Mouse (Mus musculus) limb, embryonic 12.5 days (tissue): ENCODE results near the gene Pten. TPM values are rescaled to one million over a fixed set of nuclear protein-coding genes. Genes with fewer than 3 reads are reported as not detected.
"Not testable (repeated sequence)": the region's sequence is repeated elsewhere in the genome, so short reads cannot be mapped to it uniquely, and the experiment has no call there.

Experiments
- ATAC-seq: fragments of 200-750 bp; cut with Nextera tagmentation; 2 replicates; pipeline ENCODE4 v1.8.0; 2017; ENCODE audit warnings: low read depth, moderate TSS enrichment; ENCODE audit not compliant: insufficient number of reproducible peaks, insufficient read depth, low FRiP score, low TSS enrichment
- H3K27ac ChIP-seq: fragments of 300-500 bp; sonication (generic); 2 replicates; pipeline ENCODE4 v1.5.1; 2016; ENCODE audit warnings: mild to moderate bottlenecking, moderate library complexity
- H3K27me3 ChIP-seq: fragments of 300-500 bp; sonication (generic); 2 replicates; pipeline ENCODE4 v1.6.1; 2016; ENCODE audit warnings: mild to moderate bottlenecking, moderate library complexity
- H3K36me3 ChIP-seq: fragments of 300-500 bp; sonication (generic); 2 replicates; pipeline ENCODE4 v1.6.1; 2016; ENCODE audit warnings: mild to moderate bottlenecking, moderate library complexity
- H3K4me1 ChIP-seq: fragments of 300-500 bp; sonication (generic); replicated peaks from 2 replicates; pipeline ENCODE4 v1.6.1; 2016
- H3K4me2 ChIP-seq: fragments of 300-500 bp; sonication (generic); 2 replicates; pipeline ENCODE4 v1.6.1; 2016; ENCODE audit warnings: mild to moderate bottlenecking, moderate library complexity
- H3K4me3 ChIP-seq: fragments of 300-500 bp; sonication (generic); replicated peaks from 2 replicates; pipeline ENCODE4 v1.5.1; 2016; ENCODE audit warnings: mild to moderate bottlenecking
- H3K9ac ChIP-seq: fragments of 300-500 bp; sonication (generic); replicated peaks from 2 replicates; pipeline ENCODE4 v1.6.1; 2016; ENCODE audit warnings: mild to moderate bottlenecking, moderate library complexity
- H3K9me3 ChIP-seq: fragments of 300-500 bp; sonication (generic); 2 replicates; pipeline ENCODE4 v1.6.1; 2016; ENCODE audit warnings: mild to moderate bottlenecking, moderate library complexity
- WGBS: fragments of 180-500 bp; shearing (Covaris S2); methylation state at CpG from one replicate; pipeline ENCODE4 v1.1.7; 2016; 5-methylcytosine and 5-hydroxymethylcytosine counted together
- polyA plus RNA-seq: library from polyadenylated mRNA; unstranded; fragments of >200 nt; fragmentation: Nextera tagmentation; extraction: Ambion mirVana; gene quantifications from 2 replicates; pipeline ENCODE4 v1.2.1, GENCODE M21; 2016

Pten gene
- polyA plus RNA-seq, 1 experiment from 2014 or later, result 9.3 TPM

DNA sequence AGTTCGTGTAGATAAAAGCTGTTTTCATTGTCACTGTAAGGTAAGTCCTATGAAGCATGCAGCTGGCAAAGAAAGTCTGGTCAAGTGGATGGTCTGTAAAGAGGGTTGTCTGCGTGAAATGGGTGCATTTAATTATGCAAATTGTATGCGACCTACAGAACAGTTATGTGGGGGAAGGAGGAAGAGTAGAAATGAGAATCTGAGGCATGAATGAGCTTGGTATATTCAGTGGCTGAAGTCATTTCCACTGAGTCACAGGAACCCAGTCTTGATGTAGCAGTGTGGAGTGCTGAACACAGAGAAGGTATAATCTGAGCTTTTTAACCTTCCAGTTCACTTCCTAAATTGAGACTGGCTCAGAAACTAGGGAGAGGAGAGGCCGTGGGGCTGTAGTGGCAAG is 61.5 kb downstream of the Pten start:
- no peak overlapping the region for H3K4me3 ChIP-seq
- no peak overlapping the region for H3K4me2 ChIP-seq
- ATAC-seq, result no peak
- 83% methylated on average over 4 of the region's 4 CpGs for WGBS
- H3K9me3 ChIP-seq, result no peaks in the 10 kb centered on the region
- H3K27me3 ChIP-seq, result no peaks in the 10 kb centered on the region
- H3K4me1 ChIP-seq, result no peaks in the 10 kb centered on the region
- H3K27ac ChIP-seq, result no peak overlapping the region
- H3K9ac ChIP-seq, result no peak overlapping the region
- H3K36me3 ChIP-seq, result peaks cover 22% of the 10 kb centered on the region

DNA sequence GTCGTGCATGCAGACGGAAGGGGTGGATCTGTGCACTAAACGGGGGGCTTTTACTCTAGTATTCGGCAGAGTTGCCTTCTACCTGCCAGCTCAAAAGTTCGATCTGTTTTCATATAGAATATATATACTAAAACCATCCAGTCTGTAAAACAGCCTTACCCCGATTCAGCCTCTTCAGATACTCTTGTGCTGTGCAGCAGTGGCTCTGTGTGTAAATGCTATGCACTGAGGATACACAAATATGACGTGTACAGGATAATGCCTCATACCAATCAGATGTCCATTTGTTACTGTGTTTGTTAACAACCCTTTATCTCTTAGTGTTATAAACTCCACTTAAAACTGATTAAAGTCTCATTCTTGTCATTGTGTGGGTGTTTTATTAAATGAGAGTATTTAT is 65.7 kb downstream of the Pten start:
- H3K4me2 ChIP-seq, H3K9ac ChIP-seq, H3K4me3 ChIP-seq, H3K4me1 ChIP-seq, H3K27ac ChIP-seq, H3K9me3 ChIP-seq, ATAC-seq, H3K27me3 ChIP-seq: not testable (repeated sequence)
- H3K36me3 ChIP-seq, result peaks cover 15% of the 10 kb centered on the region
- no CpG with 5 or more reads among the region's 7 CpGs for WGBS

DNA sequence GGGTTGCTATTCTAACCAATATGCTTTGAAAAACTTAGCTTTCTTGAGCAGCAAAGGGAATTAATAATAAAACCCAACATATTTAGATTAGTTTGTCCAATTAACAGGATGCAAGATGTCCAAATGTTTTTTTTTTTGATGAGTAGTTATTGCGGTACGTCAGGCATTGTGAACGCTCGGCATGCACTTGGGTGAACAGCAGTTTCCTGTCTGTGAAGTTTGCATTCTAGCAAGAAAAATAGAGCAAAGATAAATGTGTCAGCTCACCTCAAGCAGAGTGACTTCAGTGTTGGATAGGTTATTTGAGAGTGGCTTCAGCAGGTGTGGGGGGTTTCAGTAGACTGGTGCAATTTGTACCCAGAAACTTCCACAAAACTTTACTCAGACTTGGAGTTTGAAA is 69.3 kb downstream of the Pten start:
- ATAC-seq, result no peak
- no peaks in the 10 kb centered on the region for H3K27me3 ChIP-seq
- H3K9ac ChIP-seq, result no peak overlapping the region
- no peaks in the 10 kb centered on the region for H3K4me1 ChIP-seq
- WGBS, result 92% methylated on average over 4 of the region's 4 CpGs
- no peaks in the 10 kb centered on the region for H3K36me3 ChIP-seq
- no peak overlapping the region for H3K27ac ChIP-seq
- H3K9me3 ChIP-seq, result no peaks in the 10 kb centered on the region
- H3K4me3 ChIP-seq, result no peak overlapping the region
- H3K4me2 ChIP-seq, result no peak overlapping the region

DNA sequence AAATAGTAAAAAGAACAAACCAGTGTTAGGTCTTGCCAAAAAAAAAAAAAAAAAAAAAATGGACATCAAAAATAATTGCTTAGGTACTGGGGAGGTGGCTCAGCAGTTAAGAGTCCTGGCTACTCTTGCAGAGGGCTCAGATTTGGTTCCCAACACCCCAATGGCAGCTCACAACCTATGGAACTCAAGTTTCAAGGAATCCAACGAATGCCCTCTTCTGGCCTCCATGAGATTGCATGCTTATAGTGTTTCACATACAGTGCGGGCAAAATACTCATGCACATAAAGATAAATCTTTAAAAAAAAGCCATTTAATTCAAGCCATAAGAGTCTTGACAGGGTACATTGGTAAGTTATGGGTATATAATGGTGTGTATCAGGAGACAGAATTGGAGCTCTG is 72.6 kb downstream of the Pten start:
- Histone ChIP-seq H3K4me1 (no peaks in the 10 kb centered on the region), H3K27me3 (no peaks in the 10 kb centered on the region), H3K36me3 (no peaks in the 10 kb centered on the region), H3K4me3 (no peak overlapping the region), H3K4me2 (no peak overlapping the region), H3K9me3 (no peaks in the 10 kb centered on the region), H3K27ac (no peak overlapping the region), H3K9ac (no peak overlapping the region)
- 87% methylated on average over 2 of the region's 2 CpGs for WGBS
- ATAC-seq, result no peak

DNA sequence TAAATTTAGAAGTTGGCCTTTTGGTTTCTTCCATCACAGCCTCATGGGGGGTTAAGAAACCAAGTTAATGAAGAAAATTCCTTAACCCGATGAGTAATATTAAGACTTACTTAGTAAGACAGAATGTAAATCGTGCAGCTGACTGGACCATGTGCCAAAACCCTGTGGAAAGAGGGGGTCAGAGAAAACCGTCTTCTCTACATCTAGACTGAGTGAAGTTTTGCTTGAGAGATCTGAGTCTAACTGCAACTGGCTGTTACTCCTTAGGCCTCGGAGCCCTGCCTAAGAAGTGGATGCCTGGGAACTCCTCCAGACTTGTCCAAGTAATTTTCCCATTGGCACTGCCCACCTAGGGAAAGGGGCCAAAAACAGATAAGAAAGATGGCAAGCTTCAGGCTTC is 74.0 kb downstream of the Pten start:
- no peak for ATAC-seq
- Histone ChIP-seq H3K27me3 (no peaks in the 10 kb centered on the region), H3K9ac (no peak overlapping the region), H3K4me1 (no peaks in the 10 kb centered on the region), H3K27ac (no peak overlapping the region), H3K36me3 (no peaks in the 10 kb centered on the region), H3K9me3 (no peaks in the 10 kb centered on the region), H3K4me3 (no peak overlapping the region), H3K4me2 (no peak overlapping the region)
- WGBS, result 91% methylated on average over 4 of the region's 4 CpGs

DNA sequence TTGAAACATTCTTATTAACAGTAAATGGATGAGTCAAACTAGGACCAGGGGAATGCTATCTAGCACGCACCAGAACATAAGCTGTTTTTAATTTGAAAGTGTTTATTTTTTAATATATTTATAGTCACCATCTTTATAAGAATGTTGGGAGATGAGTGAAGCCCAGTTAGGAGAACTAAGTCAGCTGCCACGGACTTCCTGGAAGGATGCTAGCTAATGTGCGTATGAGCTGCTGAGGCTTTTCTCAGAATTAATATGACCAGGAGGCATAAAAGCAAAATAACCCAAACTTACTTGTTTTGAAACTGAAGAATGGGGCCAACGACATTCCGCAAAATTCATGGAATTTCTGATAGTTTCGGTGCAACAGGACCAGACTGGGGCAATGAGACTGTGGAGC is 83.2 kb downstream of the Pten start:
- H3K4me2 ChIP-seq, result no peak overlapping the region
- H3K36me3 ChIP-seq, result no peaks in the 10 kb centered on the region
- H3K4me3 ChIP-seq, result no peak overlapping the region
- H3K27ac ChIP-seq, result no peak overlapping the region
- peaks cover 5% of the 10 kb centered on the region; the same call in 1 of the 2 replicates for H3K9me3 ChIP-seq
- WGBS, result 91% methylated on average over 6 of the region's 6 CpGs
- ATAC-seq, result no peak
- no peak overlapping the region for H3K9ac ChIP-seq
- H3K27me3 ChIP-seq, result no peaks in the 10 kb centered on the region
- H3K4me1 ChIP-seq, result no peaks in the 10 kb centered on the region

DNA sequence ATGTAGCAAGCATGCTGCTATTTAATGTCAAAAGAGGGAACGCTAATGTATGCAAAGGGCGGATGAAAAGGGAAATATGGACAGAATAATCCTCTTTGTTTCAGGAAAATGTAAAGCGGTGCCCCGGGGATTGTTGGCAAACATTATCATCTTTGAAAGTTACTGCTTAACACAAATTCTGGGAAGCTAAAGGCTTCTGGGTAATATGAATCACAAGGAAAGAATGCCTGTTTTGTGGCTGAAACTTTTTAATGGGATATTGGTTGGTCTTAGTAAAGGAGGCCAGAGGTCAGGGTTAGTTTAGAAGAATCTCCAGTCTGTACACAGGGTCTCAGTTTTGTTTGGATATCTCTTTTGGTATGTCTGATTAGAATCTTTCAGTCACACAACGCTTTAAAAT is 87.2 kb downstream of the Pten start:
- Histone ChIP-seq H3K9ac (no peak overlapping the region), H3K4me3 (no peak overlapping the region), H3K36me3 (no peaks in the 10 kb centered on the region), H3K4me1 (no peaks in the 10 kb centered on the region), H3K9me3 (no peaks in the 10 kb centered on the region), H3K27me3 (no peaks in the 10 kb centered on the region), H3K27ac (no peak overlapping the region), H3K4me2 (no peak overlapping the region)
- ATAC-seq, result no peak
- WGBS, result 94% methylated on average over 5 of the region's 5 CpGs

DNA sequence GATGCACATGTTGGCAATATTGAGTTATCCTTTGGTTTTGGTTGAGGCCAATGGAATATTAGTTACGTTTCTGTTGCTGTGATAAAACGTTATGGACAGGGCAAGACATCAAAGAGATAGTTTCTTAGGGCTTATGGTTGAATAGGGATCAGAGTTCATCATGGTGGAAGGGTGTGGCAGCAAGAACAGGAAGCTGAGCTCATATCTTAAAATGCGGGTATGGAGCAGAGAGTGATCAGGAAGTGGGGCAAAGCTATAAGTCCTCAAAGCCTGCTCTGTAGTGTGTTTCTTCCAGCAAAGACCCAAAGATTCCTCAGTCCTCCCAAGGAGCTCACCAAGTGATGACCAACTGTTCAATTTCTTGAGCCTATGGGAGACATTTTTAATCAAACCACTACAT is 90.7 kb downstream of the Pten start:
- H3K9me3 ChIP-seq, result no peaks in the 10 kb centered on the region
- 79% methylated on average over 3 of the region's 3 CpGs for WGBS
- H3K4me3 ChIP-seq, result no peak overlapping the region
- no peaks in the 10 kb centered on the region for H3K4me1 ChIP-seq
- no peak for ATAC-seq
- no peak overlapping the region for H3K9ac ChIP-seq
- H3K4me2 ChIP-seq, result no peak overlapping the region
- no peak overlapping the region for H3K27ac ChIP-seq
- no peaks in the 10 kb centered on the region for H3K27me3 ChIP-seq
- no peaks in the 10 kb centered on the region for H3K36me3 ChIP-seq

DNA sequence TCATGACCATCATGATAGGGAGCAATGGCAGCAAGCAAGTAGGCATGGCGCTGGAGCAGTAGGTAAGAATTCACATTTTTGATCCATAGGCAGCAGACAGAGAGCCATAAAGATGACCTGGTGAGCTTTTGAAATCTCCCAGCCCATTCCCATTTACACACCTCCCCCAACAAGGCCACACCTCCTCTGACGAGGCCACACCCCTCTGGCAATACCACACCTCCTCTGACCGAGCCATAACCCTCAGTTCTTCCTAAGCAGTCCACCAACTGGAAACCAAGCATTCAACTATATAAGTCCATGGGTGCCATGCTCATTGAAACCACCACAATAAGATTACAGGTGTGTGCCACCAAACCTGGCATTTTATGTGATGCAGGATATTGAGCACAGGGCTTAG is 95.0 kb downstream of the Pten start:
- H3K27ac ChIP-seq, result no peak overlapping the region
- H3K4me1 ChIP-seq, result no peaks in the 10 kb centered on the region
- H3K4me3 ChIP-seq, result no peak overlapping the region
- H3K9me3 ChIP-seq, result no peaks in the 10 kb centered on the region
- no peak overlapping the region for H3K4me2 ChIP-seq
- no peaks in the 10 kb centered on the region for H3K36me3 ChIP-seq
- no peak overlapping the region for H3K9ac ChIP-seq
- WGBS, result 75% methylated on average over 3 of the region's 3 CpGs
- H3K27me3 ChIP-seq, result no peaks in the 10 kb centered on the region
- ATAC-seq, result no peak

DNA sequence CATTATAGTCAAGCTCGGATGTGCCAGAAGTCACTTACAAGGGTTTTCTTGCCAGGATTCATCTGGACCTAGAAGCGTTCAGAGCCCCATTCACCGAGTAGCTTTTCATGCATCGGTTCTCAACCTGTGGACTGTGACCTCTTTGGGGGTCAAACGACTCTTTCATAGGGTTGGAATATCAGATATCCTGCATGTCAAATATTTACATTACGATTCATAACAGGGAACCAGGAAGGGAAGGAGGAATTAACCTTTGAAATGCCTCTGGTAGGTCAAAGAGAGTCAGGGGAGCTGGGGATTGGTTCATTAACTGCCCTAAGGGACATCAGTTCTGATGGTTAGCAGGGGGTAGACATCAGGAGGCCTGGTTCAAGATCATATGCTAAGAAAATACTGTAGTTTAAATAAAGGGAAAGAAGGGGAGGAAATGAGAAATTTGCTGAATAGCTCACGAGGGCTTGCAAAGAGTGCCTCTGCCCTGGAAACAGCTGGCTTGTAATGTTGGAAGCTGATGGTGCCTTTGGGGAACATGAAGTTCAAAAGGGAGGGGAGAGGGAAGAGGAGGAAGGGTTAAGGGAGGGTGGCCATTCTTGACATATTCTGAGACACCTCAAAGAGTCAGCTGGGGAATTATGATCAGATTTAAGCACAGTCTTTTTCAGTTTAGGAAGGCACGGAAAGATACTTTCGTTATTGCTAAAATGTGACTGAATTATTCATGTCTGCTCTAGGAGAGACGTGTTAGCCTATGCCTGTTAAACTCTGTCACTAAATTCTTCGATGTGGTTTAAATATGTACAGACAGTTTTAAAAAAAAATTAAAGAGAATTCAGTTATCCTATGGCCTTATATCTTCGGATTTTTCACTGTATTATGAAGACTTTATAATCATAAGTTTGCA is 104.6 kb downstream of the Pten start:
- no peaks in the 10 kb centered on the region for H3K9me3 ChIP-seq
- H3K27me3 ChIP-seq, result peaks cover 5% of the 10 kb centered on the region; the same call in 1 of the 2 replicates
- no peak overlapping the region for H3K4me2 ChIP-seq
- no peak overlapping the region for H3K9ac ChIP-seq
- no peak overlapping the region for H3K4me3 ChIP-seq
- 72% methylated on average over 12 of the region's 12 CpGs for WGBS
- H3K27ac ChIP-seq, result no peak overlapping the region
- peaks cover 27% of the 10 kb centered on the region for H3K4me1 ChIP-seq
- no peaks in the 10 kb centered on the region for H3K36me3 ChIP-seq
- ATAC-seq, result no peak

DNA sequence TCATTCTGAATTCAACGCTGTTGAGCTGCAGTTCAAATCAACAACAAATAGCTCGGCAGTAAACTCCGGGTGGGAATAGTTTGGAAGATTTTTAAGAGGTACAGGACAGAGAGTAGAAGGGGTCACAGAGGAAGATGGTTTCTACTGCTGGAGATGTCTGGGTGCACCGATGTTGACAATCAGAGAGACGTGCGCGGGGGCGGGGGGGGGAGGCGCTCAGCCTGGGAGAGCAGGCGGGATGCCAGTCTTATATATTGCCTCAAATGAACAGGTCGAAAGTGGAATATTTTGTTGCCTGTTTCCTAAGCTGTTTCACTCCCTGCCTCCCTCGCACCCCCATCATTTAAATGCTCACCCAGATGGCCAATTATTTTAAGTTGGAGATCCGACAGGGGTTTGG is 109.5 kb downstream of the Pten start:
- H3K9me3 ChIP-seq, result no peaks in the 10 kb centered on the region
- peaks cover 36% of the 10 kb centered on the region for H3K4me1 ChIP-seq
- no peak for ATAC-seq
- peak overlapping the region; percentile 25 for H3K4me3 ChIP-seq
- H3K36me3 ChIP-seq, result no peaks in the 10 kb centered on the region
- peaks cover 8% of the 10 kb centered on the region for H3K27me3 ChIP-seq
- H3K4me2 ChIP-seq, result peak overlapping the region; percentile 56
- 7% methylated on average over 13 of the region's 13 CpGs for WGBS
- H3K9ac ChIP-seq, result no peak overlapping the region
- no peak overlapping the region for H3K27ac ChIP-seq
